Mouse (Mus musculus): ENCODE data around the gene Gpatch3.

- TF ChIP-seq CTCF (IDR thresholded peaks at IDR 0.05; ENCODE audit: low read depth, low read length) (no peak), POLR2A (IDR thresholded peaks at IDR 0.05; ENCODE audit: extremely low read depth, insufficient read depth, low read length) (no peak)
Measured at GRCm38 (mm10) chr4:133628517-133628916, 54.0 kb downstream of the Gpatch3 start.
